Mouse (Mus musculus) hindbrain, embryonic 11.5 days (tissue): ENCODE results near the gene Fcrl6. TPM values are rescaled to one million over a fixed set of nuclear protein-coding genes. Genes with fewer than 3 reads are reported as not detected.

Experiments
- polyA plus RNA-seq: library from polyadenylated mRNA; unstranded; fragments of >200 nt; fragmentation: Nextera tagmentation; extraction: Ambion mirVana; gene quantifications from 2 replicates; pipeline ENCODE4 v1.2.1, GENCODE M21; 2014

Gene Fcrl6
- polyA plus RNA-seq, 1 experiment from 2014 or later = 0.22 TPM

Other genes with a start within 250 kb of the Fcrl6 start
- gene Pigm, start 226.0 kb downstream of the Fcrl6 start, polyA plus RNA-seq = 11.0 and 11.8 TPM in 2 replicates
- 0.34 and 0.40 TPM in 2 replicates for gene Slamf9, start 127.2 kb downstream of the Fcrl6 start, polyA plus RNA-seq
- 38.3 and 47.8 TPM in 2 replicates for gene Igsf9, start 120.8 kb downstream of the Fcrl6 start, polyA plus RNA-seq
- gene Tagln2, start 102.5 kb downstream of the Fcrl6 start, polyA plus RNA-seq = 41.1 and 43.4 TPM in 2 replicates
- 3.7 and 4.8 TPM in 2 replicates for gene Cfap45, start 81.8 kb downstream of the Fcrl6 start, polyA plus RNA-seq
- not detected in 2 replicates for gene Vsig8, start 46.6 kb downstream of the Fcrl6 start, polyA plus RNA-seq
- not detected in 2 replicates for gene Slamf8, start 12.0 kb downstream of the Fcrl6 start, polyA plus RNA-seq
- 9.4 TPM in 2 replicates for gene Dusp23, start 30.4 kb upstream of the Fcrl6 start, polyA plus RNA-seq
- gene Crp, start 95.5 kb upstream of the Fcrl6 start, polyA plus RNA-seq = 0.28 TPM in 1 of 2 replicates, not detected in the other